8 mouse cellular contexts compared by ENCODE assay signal in the genomic region with DNA sequence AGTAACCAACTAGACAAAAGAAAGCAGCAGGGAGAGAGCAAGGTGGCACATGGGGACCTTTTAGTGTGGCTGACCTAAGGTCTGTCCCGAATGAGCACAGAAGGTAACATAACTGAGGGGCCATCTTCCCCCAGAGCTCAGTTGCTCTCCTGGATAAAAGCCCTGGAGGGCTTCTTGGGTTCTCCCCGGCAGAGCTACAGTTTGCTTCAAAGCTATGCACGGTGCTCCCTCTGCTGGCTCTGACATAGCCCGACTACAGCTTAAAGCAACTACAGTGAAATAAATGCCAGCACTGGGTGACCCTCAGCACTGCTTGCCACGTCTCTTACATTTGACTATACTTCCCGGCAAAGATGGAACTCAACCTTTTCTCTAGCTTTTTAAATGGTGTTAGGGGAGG. TPM values are rescaled to one million over a fixed set of nuclear protein-coding genes. Genes with fewer than 3 reads are reported as not detected.
DNase-seq lines count a peak whose midpoint lies in the region; ATAC-seq and TF ChIP-seq lines count a peak whose summit lies in the region.

No protein-coding gene starts in this region.

- no peaks in the 10 kb centered on the region for H3K4me1 ChIP-seq in forebrain, embryonic 13.5 days
- no peaks in the 10 kb centered on the region for H3K4me1 ChIP-seq in hindbrain, postnatal 0 days (ENCODE audit: insufficient read depth, low read length)
- H3K4me1 ChIP-seq in midbrain, embryonic 10.5 days, result no peaks in the 10 kb centered on the region
- H3K4me1 ChIP-seq in stomach, embryonic 15.5 days, result no peaks in the 10 kb centered on the region

- ATAC-seq in cerebellum, adult (ENCODE audit: insufficient number of reproducible peaks, low FRiP score, low TSS enrichment), result peak; percentile 49; the same call in 1 of the 2 replicates
- peak; percentile 89 for ATAC-seq in forebrain, embryonic 13.5 days
- peak; percentile 87 for ATAC-seq in hindbrain, postnatal 0 days
- peak; percentile 70; the same call in 1 of the 2 replicates for ATAC-seq in stomach, embryonic 15.5 days (ENCODE audit: insufficient read depth, low FRiP score, low read depth)

- no peaks in the 10 kb centered on the region for H3K36me3 ChIP-seq in forebrain, embryonic 13.5 days (ENCODE audit: poor library complexity, severe bottlenecking)
- H3K36me3 ChIP-seq in hindbrain, postnatal 0 days (ENCODE audit: insufficient read depth, low read length), result no peaks in the 10 kb centered on the region
- no peaks in the 10 kb centered on the region for H3K36me3 ChIP-seq in midbrain, embryonic 10.5 days
- no peaks in the 10 kb centered on the region for H3K36me3 ChIP-seq in stomach, embryonic 15.5 days

- no peak overlapping the region for H3K9ac ChIP-seq in forebrain, embryonic 13.5 days
- no peak overlapping the region for H3K9ac ChIP-seq in hindbrain, postnatal 0 days (replicated peaks; ENCODE audit: low read length)
- no peak overlapping the region for H3K9ac ChIP-seq in stomach, embryonic 15.5 days

- no peaks in the 10 kb centered on the region for H3K9me3 ChIP-seq in forebrain, embryonic 13.5 days (replicated peaks)
- H3K9me3 ChIP-seq in hindbrain, postnatal 0 days (ENCODE audit: low read length), result no peaks in the 10 kb centered on the region
- no peaks in the 10 kb centered on the region for H3K9me3 ChIP-seq in midbrain, embryonic 10.5 days (replicated peaks)
- no peaks in the 10 kb centered on the region for H3K9me3 ChIP-seq in stomach, embryonic 15.5 days

- DNase-seq in heart, adult 18-20 months, result peak; percentile 13 to 29
- DNase-seq in heart, adult 8-10 months (ENCODE audit: low spot score), result no peak
- peak; percentile 92 for DNase-seq in hindbrain, postnatal 0 days (ENCODE audit: low spot score)
- DNase-seq in left cerebral cortex, adult 8-10 months (ENCODE audit: low spot score in 2 of 2), result peak; percentile 23 to 31
- DNase-seq in midbrain, embryonic 10.5 days (ENCODE audit: low spot score), result peak; percentile 55

- H3K27ac ChIP-seq in forebrain, embryonic 13.5 days, result no peak overlapping the region
- H3K27ac ChIP-seq in hindbrain, postnatal 0 days, result no peak overlapping the region
- no peak overlapping the region for H3K27ac ChIP-seq in midbrain, embryonic 10.5 days (replicated peaks)
- H3K27ac ChIP-seq in stomach, embryonic 15.5 days, result no peak overlapping the region

- peak; percentile 87 for TF ChIP-seq CTCF in hindbrain, postnatal 0 days (IDR thresholded peaks at IDR 0.05; ENCODE audit: low read depth)

- H3K27me3 ChIP-seq in forebrain, embryonic 13.5 days, result no peaks in the 10 kb centered on the region
- 0 out of 2 replicates have a peak, but pooled peaks cover 4% of the 10 kb centered on the region for H3K27me3 ChIP-seq in hindbrain, postnatal 0 days (ENCODE audit: insufficient read depth, low read length)
- H3K27me3 ChIP-seq in midbrain, embryonic 10.5 days (ENCODE audit: low read depth, poor library complexity, severe bottlenecking), result peaks cover 4% of the 10 kb centered on the region; the same call in 1 of the 2 replicates
- H3K27me3 ChIP-seq in stomach, embryonic 15.5 days (replicated peaks), result no peaks in the 10 kb centered on the region

- H3K4me3 ChIP-seq in forebrain, embryonic 13.5 days, result no peak overlapping the region
- H3K4me3 ChIP-seq in hindbrain, postnatal 0 days (ENCODE audit: low read length), result no peak overlapping the region
- H3K4me3 ChIP-seq in midbrain, embryonic 10.5 days, result no peak overlapping the region
- no peak overlapping the region for H3K4me3 ChIP-seq in stomach, embryonic 15.5 days (replicated peaks)

- 9% methylated on average over 6 of the region's 6 CpGs for WGBS in forebrain, embryonic 13.5 days
- 5% methylated on average over 6 of the region's 6 CpGs for WGBS in hindbrain, postnatal 0 days
- 17% methylated on average over 6 of the region's 6 CpGs for WGBS in midbrain, embryonic 10.5 days
- 9% methylated on average over 6 of the region's 6 CpGs for WGBS in stomach, embryonic 15.5 days

- no peak overlapping the region for H3K4me2 ChIP-seq in forebrain, embryonic 13.5 days
- no peak overlapping the region for H3K4me2 ChIP-seq in hindbrain, postnatal 0 days (ENCODE audit: low read depth, low read length)
- no peak overlapping the region for H3K4me2 ChIP-seq in stomach, embryonic 15.5 days

RNA-seq across cellular contexts. Expression of a gene that starts 6.0 kb away (rescaled TPM):
- not detected for total RNA-seq in heart, adult 18-20 months (2021)
- total RNA-seq in heart, adult 8-10 months (2022), result not detected
- polyA plus RNA-seq in forebrain, embryonic 13.5 days (2015; fragmentation: Nextera tagmentation; extraction: Ambion mirVana), result 0.62 and 0.86 TPM in 2 replicates
- total RNA-seq in hindbrain, postnatal 0 days (2014; rRNA removed), result 0.31 TPM in 1 of 2 replicates, not detected in the other
- polyA plus RNA-seq in hindbrain, postnatal 0 days (2015; fragmentation: Nextera tagmentation; extraction: Ambion mirVana), result 0.38 and 1.2 TPM in 2 replicates
- 1 to 10 TPM in 2 of 4 experiments, under 1 TPM in 1, not detected in 1; 0.89 to 1.4 (median 1.3) TPM for total RNA-seq in left cerebral cortex, adult 8-10 months (2022)
- polyA plus RNA-seq in midbrain, embryonic 10.5 days (2016; fragmentation: Nextera tagmentation; extraction: Ambion mirVana), result 0.33 and 0.37 TPM in 2 replicates
- polyA plus RNA-seq in stomach, embryonic 15.5 days (2015; fragmentation: Nextera tagmentation; extraction: Ambion mirVana), result 0.32 and 0.44 TPM in 2 replicates
